Mouse (Mus musculus) lung, adult 2 months (tissue): ENCODE data around the gene Tmem220.

Source experiments
- CTCF ChIP-seq: fragments of 200-500 bp; IDR thresholded peaks from 2 replicates; pipeline ENCODE4 v1.5.1; 2011; ENCODE audit warnings: mild to moderate bottlenecking, low read length, control low read depth; ENCODE audit not compliant: insufficient read depth
- POLR2A ChIP-seq: fragments of 200-500 bp; IDR thresholded peaks from 2 replicates; pipeline ENCODE4 v1.6.1; 2011; ENCODE audit warnings: low read depth, mild to moderate bottlenecking, control low read depth, low read length, borderline replicate concordance; ENCODE audit errors: extremely low read depth

GRCm38 (mm10) chr11:67075036-67075435, 50.1 kb downstream of the Tmem220 start:
- TF ChIP-seq CTCF (no peak), POLR2A (no peak)
